Mouse (Mus musculus): ENCODE measurements at regions not wholly inside any gene's neighbourhood (a gene's known extent, or its start where the extent isn't known, plus 50 kb on each side); places are given as distances from the start of the nearest gene placed in this dataset.
A peak's percentile ranks its signal among the peaks of the same experiment; 100 is the strongest.

DNA sequence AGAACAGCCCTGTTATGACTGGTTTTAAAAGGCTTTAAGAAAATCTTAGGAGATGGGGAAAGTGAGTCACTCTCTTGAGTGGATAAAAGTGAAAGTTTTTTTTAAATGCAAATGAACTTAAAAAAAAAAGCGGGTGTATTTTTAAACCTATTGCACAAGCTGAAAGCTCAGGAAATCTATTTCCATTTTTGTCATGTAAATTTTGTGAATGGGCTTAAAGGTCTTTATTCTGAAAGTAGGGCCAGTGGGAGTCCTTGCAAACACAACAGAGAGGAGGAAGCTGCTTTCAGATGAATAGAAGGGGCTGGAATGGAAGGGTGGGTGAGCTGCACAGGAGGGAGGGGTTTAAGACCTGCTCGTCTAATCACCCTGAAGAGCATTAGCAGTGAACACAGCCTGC lies 62.9 kb downstream of the Fam84a start:
- DNase-seq (ENCODE audit: extremely low read depth, low read depth, low spot score) = no peak

- no peak for DNase-seq (ENCODE audit: extremely low read depth, low read depth, low spot score)
Observed at GRCm38 (mm10) chr12:14082771-14083170, 69.1 kb downstream of the Fam84a start.

GRCm38 (mm10) chr12:14079892-14080291 lies 72.0 kb downstream of the Fam84a start:
- DNase-seq (ENCODE audit: extremely low read depth, low read depth, low spot score) = no peak

GRCm38 (mm10) chr12:14069049-14069448 lies 82.8 kb downstream of the Fam84a start:
- peak; percentile 11 for DNase-seq (ENCODE audit: extremely low read depth, low read depth, low spot score)

- DNase-seq (ENCODE audit: extremely low read depth, low read depth, low spot score) = peak; percentile 21
Observed at GRCm38 (mm10) chr12:14065401-14065800, 86.5 kb downstream of the Fam84a start.

DNA sequence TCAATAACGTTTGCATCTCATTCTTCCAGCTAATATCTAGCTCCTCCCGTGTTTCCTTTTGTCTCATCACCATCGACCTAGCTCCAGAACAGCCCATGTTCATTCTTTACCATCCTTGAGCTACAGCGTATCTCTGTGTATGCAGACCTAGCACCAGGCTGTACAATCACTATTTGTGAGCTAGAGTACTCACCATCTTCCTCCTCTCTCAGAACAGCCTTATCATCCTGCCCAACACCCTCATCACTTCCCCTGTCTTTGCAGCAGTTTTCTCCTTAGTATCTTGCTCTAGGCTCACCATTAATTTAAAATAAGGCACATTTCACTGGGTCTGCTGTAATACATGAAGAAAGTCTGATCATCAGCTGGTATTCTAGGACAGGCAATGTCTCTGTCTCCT lies 88.6 kb downstream of the Fam84a start:
- DNase-seq (ENCODE audit: extremely low read depth, low read depth, low spot score) = no peak

DNA sequence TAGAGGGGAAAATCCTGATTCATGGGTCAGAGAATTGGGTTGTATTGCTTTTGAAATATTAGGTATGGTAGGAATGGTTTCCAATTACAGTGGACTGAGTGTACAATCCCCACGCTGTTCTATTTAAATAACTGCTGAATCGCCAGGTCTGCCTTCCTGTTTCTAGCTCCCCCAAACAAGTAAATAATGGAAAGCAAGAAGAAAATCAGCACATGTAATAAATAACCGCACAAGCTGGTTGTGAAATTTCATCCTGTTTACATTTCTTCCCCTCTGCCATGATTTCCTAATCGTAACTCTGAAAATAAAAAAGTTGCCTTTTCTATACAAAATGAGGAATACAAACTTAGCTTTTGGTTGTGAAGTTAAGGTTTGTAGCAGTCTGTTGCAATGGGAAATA lies 95.7 kb downstream of the Fam84a start:
- DNase-seq (ENCODE audit: extremely low read depth, low read depth, low spot score) = no peak

DNA sequence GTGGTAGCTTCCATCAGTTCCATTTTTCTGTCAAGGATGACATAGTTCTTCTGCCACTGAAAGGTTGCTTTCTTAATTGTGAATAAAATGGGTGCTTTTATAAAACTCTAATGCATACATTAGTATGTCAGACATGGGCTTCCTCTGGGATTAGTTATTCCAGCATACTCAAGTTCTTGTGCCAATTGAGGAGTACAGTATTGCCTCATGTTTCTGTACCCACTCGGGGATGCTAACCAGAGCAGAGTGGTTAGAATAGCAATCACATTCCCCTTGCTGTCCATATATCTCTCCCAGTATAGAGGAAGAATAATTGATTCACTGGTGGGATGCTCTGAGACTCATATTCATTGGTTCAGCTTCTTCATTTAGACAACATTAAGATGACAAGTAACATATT lies 119.5 kb downstream of the Fam84a start:
- DNase-seq (ENCODE audit: extremely low read depth, low read depth, low spot score) = no peak

DNA sequence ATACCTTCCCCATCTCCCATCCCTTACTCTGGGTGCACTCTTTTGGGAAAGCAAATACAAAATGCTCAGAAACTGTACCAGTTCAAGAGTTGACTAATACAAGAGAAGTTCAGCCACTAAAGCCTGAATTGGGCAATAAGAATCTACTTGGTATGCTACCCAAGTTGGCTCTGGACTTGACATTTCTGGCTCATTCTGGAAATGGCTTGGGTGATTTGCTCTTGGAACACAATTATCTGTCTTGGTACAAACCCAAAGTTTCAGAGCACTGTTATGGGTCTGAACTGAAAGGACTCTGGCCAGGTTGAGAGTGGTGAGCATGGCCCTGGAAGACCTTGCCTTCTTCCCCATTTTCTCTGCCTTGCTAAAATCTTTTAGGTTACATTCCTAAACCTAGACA lies 136.6 kb downstream of the Fam84a start:
- DNase-seq (ENCODE audit: extremely low read depth, low read depth, low spot score) = peak; percentile 45

GRCm38 (mm10) chr12:14005991-14006390 lies 145.9 kb downstream of the Fam84a start:
- DNase-seq (ENCODE audit: extremely low read depth, low read depth, low spot score) = no peak

DNA sequence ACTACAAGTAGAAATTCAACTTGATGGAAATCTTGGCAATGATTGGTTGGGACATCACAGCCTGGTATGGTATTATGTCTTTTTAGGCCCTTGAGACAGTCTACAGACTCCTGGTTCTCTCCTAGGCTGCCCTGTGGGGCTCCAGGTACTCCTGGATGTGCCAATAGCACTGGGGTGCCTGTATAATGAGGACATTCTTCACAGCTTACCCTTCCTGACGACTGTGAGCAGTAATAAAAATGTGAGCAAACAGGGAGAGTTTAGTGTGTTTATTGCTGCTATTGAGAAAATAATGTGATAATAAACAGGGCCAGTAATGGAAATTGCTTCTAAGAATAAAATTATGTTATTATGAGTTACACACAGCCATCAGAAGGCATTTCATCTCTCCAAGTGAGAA lies 150.2 kb downstream of the Fam84a start:
- no peak for DNase-seq (ENCODE audit: extremely low read depth, low read depth, low spot score)

DNA sequence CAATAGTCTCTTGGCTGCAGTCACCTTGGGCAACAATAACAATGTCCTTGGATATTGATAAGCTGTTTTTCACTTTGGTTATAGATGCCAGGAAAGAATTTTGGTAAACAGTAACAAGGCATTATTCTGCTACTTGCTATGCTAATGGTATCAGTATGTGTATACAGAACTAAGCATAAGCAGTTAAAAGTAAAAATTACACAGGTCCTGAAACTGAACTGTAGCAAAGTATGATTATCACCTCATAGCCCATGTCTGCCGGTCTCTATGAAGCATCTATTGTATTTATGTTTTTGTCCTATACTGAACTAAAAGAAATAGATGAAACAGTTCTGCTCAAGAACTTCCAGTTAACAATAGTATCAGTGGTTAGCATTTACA lies 167.5 kb downstream of the Fam84a start:
- DNase-seq (ENCODE audit: extremely low read depth, low read depth, low spot score) = no peak

- no peak for DNase-seq (ENCODE audit: extremely low read depth, low read depth, low spot score)
Observed at GRCm38 (mm10) chr12:13983631-13984395, 168.0 kb downstream of the Fam84a start.

DNA sequence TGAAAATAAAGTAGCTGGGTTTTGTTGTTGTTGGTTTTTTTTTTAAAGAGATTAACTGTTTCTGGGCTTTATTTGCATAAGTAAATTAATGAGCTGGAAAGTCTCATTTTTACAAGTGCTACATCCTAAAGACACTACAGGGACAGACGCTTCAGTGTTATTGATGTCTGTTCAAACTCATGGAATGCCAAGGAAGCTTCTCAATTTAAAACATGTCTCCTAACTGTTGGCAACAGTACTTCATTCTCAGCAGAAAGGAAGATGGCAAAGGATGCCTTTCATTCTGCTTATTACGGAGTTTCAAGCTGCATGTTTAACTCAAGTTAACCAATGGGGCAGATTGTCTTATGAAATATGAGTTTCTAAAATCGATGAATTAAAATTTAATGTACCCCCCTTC lies 187.3 kb downstream of the Fam84a start:
- DNase-seq (ENCODE audit: extremely low read depth, low read depth, low spot score) = no peak

- no peak for DNase-seq (ENCODE audit: extremely low read depth, low read depth, low spot score)
Observed at GRCm38 (mm10) chr12:13939494-13939893, 212.4 kb downstream of the Fam84a start.

GRCm38 (mm10) chr12:13921066-13921465 lies 230.8 kb downstream of the Fam84a start:
- DNase-seq (ENCODE audit: extremely low read depth, low read depth, low spot score) = peak; percentile 42

DNA sequence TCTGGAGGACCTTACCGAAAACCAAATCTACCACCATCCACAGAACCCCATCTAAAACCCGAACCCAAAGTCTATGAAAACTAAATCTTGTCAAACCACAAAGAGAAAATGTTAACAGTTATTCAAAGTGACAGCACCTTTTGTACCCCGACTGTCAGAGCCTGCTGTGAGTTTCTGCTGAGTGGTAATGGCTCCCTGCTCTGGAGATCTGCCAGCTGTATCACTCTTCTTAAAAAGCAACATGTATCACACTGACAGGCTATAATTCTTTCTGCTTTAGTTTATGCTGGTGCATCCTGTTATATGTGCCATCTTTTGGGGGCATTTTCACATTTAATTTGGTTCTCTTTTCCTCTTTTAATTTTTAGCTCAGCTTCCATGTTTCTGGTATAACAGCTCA lies 268.5 kb downstream of the Fam84a start:
- DNase-seq (ENCODE audit: extremely low read depth, low read depth, low spot score) = no peak

- no peak for DNase-seq (ENCODE audit: extremely low read depth, low read depth, low spot score)
Observed at GRCm38 (mm10) chr12:13869161-13869560, 282.7 kb downstream of the Fam84a start.

DNA sequence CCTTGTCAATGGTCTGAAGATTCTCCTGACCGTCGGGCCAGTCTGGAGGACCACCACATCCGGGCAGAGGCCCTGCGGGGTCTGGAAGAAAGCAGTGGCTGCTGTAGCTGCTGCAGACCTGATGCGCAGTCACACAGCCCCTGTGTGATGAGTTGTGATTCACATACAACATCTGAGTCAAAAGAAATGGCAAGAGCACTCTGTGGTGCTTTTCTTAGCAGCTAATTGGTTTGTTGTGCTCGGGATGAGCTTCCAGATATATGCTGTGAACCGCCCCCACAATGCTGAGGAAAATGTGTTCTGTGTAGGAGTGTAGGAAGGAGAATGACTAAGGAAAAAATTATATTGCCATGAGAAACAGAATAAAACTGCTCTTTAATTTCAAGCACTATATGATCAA lies 290.6 kb downstream of the Fam84a start:
- DNase-seq (ENCODE audit: extremely low read depth, low read depth, low spot score) = no peak

- no peak for DNase-seq (ENCODE audit: extremely low read depth, low read depth, low spot score)
Observed at GRCm38 (mm10) chr12:13844532-13845485, 307.0 kb downstream of the Fam84a start.

DNA sequence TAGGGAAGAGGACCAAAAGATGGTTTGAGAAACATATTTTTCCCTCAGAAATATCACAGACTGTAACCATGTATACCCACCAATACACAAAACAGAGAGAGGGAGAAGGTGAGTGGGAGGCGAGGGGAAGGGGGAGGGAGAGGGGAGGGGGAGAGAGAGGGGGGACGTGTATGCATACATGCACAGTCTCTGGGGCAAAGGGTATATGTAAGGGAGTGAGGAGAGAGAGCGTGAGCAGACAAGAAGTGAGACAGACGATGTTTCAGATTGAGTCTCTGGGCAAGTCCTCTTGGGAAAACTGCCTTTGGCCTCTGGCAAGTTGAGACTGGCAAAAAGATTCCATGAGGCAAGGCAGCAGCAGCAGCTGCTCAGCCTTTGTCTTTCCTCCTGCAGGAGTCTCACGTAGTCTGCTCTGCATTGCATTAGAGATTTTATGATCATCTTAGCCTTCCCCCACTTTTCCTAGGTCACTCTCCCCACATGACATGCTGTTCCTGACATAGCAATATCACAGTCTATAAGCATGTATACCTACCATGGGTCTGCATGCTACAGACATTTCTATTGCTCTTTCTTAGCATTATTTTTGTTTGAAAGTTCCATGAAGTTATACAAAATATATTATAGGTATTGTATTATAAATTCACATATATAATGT lies 308.3 kb downstream of the Fam84a start:
- DNase-seq (ENCODE audit: extremely low read depth, low read depth, low spot score) = peak; percentile 31

- DNase-seq (ENCODE audit: extremely low read depth, low read depth, low spot score) = no peak
Observed at GRCm38 (mm10) chr12:13841238-13841637, 310.6 kb downstream of the Fam84a start.
